Mouse (Mus musculus) thymus, postnatal 14 days (tissue): ENCODE measurements around the gene Tyk2.
A peak's percentile ranks its signal among the peaks of the same experiment; 100 is the strongest.

Experiments used
- DNase-seq: peaks from one replicate; pipeline ENCODE4 v3.0.0; 2021

Tyk2 gene

DNA sequence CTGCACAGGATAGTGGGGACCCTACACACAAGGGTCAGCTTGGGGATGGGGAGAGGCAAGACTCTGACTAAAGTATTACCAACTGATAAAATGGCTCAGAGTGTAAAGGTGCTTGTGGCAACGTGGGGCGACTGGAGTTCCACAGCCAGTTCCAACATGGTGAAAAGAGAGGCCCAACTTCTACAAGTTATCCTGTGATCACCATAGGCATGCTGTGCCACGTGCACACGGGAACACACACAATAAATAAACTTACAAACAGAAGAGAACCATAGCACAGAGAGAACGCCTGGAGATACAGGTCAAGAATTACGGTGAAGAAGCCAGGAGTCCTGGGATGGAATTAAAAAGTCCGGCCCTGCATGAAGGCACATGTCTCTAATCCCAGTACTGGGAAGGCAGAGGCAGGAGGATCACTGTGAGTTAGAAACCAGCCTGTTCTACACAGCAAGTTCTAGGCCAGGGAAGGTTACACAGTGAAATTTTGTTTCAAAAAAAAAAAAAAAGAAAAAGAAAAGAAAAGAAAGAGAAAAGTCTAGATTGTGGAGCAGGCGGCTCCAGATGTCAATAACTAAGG lies 18.1 kb upstream of the Tyk2 start:
- DNase-seq: no peak

DNA sequence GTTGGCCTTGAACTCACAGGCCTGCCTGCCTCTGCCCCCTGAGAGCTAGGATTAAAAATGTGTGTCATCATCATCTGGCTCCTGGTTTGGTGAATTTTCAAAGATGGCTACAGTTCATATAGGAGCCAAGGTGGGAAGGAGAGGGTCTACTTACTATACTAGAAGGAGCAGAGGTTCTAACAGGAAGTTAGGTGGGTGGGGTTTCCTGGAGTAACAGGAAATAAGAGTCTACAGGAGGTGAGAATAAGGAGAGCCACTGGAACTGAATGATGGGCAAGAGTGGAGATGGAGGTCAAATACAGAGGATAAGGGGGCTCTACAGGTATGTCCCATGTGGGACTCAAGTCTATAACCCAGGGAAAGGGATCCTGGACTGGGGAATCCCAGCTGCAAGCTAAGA lies 17.4 kb upstream of the Tyk2 start:
- DNase-seq: no peak

DNA sequence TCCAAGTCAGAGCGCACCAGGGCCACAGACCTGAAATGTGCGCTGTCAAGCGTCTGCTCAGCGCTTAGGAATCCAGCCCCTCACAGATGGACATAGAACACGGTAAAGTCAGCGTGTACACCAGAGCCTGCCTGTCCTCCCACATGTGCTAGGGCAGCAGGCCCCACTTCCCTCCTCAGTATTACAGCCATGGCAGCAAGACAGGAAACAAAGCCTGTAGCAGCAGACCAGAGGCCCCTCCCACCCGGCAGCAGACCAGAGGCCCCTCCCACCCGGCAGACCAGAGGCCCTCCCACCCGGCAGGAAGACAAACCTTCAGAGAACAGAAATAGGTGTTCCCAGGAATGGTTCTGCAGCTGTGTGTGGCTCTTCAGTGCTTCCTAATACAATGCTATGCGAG lies 15.7 kb upstream of the Tyk2 start:
- DNase-seq: peak; percentile 78

- DNase-seq: no peak
Measured at GRCm38 (mm10) chr9:21145431-21145830, 14.4 kb upstream of the Tyk2 start.

DNA sequence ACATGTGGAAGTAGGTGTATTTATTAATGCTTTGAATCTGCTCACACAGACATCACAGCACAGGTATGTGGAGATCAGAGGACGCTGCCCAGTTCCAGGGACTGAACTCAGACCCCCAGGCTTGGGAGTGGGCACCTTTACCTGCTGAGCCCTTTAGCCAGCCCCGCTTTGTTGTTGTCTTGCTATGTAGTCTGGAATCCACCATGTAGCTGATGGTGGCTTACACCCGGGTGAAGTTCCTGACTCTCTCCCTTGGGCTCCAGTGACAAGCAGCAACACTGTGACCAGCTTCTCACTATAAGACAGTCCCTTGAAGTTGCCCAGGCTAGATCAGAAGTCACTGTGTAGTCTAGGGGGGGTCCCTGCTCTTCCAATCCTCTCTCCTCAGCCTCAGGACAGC lies 13.3 kb upstream of the Tyk2 start:
- no peak for DNase-seq

GRCm38 (mm10) chr9:21141922-21142321 lies 10.9 kb upstream of the Tyk2 start:
- DNase-seq: no peak

DNA sequence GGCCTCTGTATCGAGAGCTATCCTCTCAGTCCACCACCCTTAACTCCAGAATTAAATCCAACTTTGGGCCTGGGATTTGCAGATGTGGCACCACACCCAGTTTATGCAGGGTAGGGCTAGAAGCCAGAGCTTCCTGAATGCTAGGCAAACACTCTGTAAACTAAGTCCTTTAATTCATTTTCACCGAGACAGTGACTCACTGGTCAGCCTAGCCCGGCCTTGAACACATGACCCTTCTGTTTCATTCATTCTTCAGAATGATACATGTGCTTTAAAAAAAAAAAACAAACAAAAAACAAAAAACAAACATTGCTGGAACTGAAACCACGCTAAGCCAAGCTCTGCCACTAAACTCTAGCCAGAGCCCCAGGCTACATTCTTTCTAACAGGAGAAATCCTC lies 7.3 kb upstream of the Tyk2 start:
- DNase-seq: no peak

GRCm38 (mm10) chr9:21137229-21137628 lies 6.2 kb upstream of the Tyk2 start:
- peak; percentile 77 for DNase-seq

DNA sequence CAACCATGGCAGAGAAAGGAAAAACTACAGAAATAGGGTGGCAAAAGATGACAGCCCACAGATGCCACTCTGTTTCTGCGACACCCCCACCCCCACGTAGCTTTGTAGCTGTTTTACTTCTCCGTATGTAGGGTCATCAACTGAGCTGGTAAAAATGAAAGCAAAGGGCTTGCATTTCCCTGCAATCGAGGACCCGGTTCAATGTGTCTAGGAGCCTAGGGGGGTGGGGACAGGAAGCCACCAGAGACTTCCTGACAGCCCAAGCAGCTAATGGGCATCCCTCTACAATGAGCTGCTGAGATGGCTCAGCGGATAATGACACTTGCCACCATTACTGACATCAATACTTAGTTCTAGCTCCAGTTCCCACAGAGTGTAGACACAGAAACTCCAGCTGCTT lies 5.4 kb upstream of the Tyk2 start:
- peak; percentile 33 for DNase-seq

DNA sequence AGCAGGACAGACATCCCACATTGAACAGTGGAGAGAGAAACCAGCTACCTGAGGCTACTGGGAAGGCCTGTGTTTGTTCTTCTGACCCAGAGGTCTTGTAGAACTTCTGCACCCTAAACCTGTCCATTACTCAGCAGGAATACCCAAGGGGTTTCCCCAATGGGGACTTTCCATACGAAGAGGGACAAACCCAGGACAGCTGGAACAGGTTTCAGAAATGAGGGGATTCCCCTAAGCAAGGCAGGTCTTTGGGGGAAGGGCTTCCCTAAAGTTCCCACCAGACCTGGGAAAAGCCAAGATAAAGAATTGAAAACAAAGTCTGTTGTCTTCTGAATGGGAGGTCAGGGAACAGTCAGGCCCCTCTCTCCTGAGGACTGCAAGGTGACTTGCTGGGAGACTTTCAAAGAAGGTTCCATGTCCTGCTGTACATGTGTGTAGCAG lies 4.9 kb upstream of the Tyk2 start:
- no peak for DNase-seq

- DNase-seq: no peak
Measured at GRCm38 (mm10) chr9:21135329-21135890, 4.4 kb upstream of the Tyk2 start.

- DNase-seq: no peak
Measured at GRCm38 (mm10) chr9:21134595-21135328, 3.7 kb upstream of the Tyk2 start.

- peak; percentile 63 for DNase-seq
Measured at GRCm38 (mm10) chr9:21133064-21133707, 2.1 kb upstream of the Tyk2 start.

- DNase-seq: peak; percentile 52
Measured at GRCm38 (mm10) chr9:21132102-21132775, 1.2 kb upstream of the Tyk2 start.

DNA sequence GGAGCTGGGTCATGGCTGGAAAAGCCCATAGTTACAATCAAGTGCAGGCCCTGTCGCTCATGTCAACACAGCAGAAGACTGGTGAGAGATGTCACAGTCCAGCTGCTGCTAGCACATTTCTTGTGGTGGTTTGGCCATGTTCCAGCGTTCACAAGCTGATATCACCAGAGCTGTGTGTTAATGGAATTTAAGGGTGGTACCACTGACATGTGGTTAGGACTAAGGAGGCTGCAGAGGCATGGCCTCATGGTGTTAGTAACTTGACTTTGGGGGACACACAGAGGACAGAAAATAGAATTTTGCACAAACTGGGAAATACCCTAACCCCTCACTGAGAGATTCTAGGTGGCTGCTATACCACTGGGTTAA lies 4.8 kb downstream of the Tyk2 start:
- DNase-seq: no peak

GRCm38 (mm10) chr9:21125502-21126258 lies 5.4 kb downstream of the Tyk2 start:
- no peak for DNase-seq

- DNase-seq: no peak
Measured at GRCm38 (mm10) chr9:21124837-21125236, 6.2 kb downstream of the Tyk2 start.

- no peak for DNase-seq
Measured at GRCm38 (mm10) chr9:21121483-21121882, 9.6 kb downstream of the Tyk2 start.

DNA sequence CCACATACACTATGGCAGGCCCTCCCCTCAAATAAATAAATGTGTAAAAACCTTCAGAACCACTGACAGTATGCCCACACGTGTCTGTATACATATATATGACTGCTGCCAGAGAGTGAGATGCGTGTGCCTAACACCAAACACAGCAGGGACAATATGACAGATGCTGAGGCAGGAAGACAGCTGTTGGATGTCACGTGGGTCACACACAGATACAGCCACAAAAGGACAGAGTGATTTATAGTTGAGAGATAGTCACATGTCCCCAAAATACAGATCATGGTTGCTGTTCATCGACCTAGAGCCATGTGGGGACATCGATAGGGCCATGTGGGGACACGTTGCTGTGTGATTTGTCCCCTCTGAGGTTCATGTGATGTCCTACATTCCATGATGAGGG lies 14.0 kb downstream of the Tyk2 start:
- no peak for DNase-seq

DNA sequence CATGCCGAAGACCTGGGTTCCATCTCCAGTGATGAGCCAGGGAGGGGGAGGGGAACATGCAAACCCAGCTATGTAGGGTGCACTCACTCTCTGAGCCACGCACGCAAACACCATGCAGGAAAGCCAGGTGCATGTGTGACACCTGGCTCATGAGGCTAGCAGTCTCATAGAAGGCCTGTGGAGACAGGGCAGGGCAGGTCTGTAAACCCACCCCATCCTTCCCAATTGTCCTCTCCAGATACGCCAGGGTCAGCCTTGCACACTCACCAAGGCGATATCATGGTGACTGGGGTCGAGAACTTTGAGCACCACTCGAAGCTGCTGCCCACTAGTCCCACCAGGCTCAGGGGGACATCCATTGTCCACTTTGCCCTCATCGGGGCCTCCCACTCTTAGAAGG lies 15.9 kb downstream of the Tyk2 start:
- DNase-seq: no peak

DNA sequence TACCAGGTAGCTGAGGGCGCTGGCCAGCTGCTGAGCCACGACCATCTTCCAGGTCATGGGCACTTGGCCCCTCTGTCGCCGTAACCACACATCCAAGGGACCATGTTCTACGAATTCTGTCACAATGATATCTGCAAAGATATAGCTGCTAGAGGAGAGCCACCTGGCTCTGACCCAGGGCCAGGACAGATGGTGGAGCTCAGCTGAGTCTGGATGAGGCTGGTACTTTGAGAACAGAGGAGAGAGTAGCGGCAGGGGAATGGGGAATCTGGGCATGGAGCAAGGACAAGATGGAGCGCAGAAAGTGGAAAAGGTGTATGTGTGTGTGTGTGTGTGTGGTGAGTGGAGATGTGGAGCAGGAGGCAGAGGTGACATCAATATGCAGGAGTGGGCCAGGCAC lies 16.9 kb downstream of the Tyk2 start:
- DNase-seq: no peak

DNA sequence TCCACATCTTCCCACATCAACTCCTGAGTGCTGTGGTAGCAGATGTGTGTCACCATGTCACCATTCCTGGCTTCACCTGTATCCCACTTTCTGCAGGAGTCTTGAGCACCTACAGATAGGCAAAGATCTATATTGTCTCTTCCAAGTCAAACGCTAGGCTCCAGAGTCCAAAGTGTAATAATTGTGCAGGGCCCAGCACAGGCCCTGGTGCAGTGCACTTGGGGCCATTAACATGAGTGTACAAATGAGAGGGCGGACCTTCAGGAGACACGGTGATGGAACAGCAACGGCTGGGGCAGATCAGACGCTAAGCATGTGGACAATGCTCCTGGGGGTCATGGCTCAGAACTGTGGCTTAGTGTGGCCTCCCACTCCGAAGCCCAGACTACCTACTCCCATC lies 17.3 kb downstream of the Tyk2 start:
- no peak for DNase-seq
